Mouse (Mus musculus) T-helper 1 cell (primary cell): Measurements from ENCODE around the gene Cd68.
"Not testable (repeated sequence)": the region's sequence is repeated elsewhere in the genome, so short reads cannot be mapped to it uniquely, and the experiment has no call there.

Experiments
- in situ Hi-C: fragments of 300-600 bp; cut with MboI, MseI; formaldehyde crosslinking; loops from one replicate; pipeline ENCODE4 v1.15.1; 2025; ENCODE audit warnings: high pct_unique_total_duplicates

Gene Cd68

GRCm38 (mm10) chr11:69665961-69666664 is at the start of gene Cd68:
Gene Cd68 (minus strand): TSS chr11:69666153.
- in situ Hi-C loops: no loop called here

DNA sequence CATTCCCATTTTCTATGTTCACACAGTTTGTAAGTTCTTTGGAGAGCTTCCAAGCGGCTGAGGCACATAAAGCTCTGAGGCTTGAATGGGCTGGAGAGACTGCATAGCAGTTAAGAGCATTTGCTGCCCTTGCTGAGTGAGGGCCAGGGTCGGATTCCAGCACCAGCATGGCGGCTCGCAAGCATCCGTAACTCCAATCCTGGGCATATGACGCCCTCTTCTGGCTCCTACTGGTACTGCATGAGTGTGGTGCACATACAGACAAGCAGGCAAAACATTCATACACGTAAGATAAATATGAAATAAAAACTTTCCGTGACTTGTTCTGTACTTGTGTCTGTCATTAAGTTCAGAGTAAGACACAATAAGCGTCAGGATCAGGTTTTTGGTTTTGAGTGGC is 49.5 kb upstream of the Cd68 start:
- in situ Hi-C loops: no loop called here

GRCm38 (mm10) chr11:69714636-69715329 is 48.8 kb upstream of the Cd68 start:
- in situ Hi-C loops: no loop called here

- in situ Hi-C loops: no loop called here
Observed at GRCm38 (mm10) chr11:69712954-69713672, 47.2 kb upstream of the Cd68 start.

DNA sequence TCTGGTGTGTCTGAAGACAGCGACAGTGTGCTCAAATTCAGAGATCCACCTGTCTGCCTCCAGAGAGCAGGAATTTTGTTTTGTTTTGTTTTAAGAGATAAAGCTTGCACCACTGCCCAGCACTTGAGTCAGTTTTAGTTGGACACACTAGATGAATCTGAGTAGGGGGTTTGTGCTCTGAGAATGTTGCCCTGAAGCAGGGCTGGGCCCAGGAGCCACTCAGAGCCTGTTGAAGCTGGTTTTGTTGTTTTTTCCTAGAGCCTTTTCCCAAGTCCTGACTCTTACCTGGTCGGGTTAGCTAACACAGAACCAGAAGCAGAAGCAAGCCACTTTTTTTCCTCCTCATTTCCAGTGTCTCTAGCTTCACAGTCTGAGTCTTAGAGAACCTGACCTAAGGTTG is 45.1 kb upstream of the Cd68 start:
- in situ Hi-C loops: no loop called here

DNA sequence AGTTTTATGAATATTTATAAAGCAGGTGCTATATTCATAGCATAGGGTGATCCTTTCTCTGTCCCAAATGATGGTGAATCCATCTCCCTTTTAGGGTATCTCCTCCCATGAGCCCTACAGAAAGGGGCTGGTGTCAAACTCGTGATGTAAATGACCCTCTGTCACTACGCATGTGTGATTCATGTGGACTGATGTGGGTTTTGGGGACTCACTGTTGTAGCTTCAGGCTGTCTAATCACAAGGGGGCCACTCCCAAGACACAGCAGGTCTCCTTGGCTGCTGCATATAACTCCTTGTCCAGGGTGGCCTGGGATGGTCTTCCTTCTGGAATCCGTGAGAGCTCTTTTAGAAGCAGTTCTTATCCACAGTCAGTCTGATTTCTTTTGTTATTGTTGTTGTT is 44.5 kb upstream of the Cd68 start:
- in situ Hi-C loops: no loop called here

GRCm38 (mm10) chr11:69709554-69710446 is 43.8 kb upstream of the Cd68 start:
- in situ Hi-C loops: no loop called here

- in situ Hi-C loops: no loop called here
Observed at GRCm38 (mm10) chr11:69708614-69709265, 42.8 kb upstream of the Cd68 start.

DNA sequence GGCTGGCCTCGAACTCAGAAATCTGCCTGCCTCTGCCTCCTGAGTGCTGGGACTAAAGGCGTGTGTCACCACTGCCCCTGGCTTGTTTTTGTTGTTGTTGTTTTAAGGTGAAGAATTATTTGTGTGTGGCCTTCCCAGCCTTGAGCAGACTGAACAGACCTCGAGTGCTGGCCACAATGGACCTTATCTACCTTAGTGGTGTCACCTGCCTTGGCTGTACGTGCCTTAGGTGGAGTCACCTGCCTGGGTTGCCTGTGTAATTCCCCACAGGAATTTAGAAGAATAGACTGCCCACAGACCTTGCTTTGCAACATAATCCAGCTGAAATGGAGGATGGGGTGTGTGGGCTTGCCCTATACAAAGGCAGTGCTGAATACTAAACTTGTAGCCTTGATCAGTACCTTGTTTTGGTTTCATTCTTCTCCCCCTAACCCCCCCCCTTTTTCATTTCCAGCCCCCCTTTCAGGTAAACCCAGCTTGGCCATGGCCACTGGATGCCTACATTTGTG is 42.0 kb upstream of the Cd68 start:
- in situ Hi-C loops: no loop called here

- in situ Hi-C loops: no loop called here
Observed at GRCm38 (mm10) chr11:69707480-69707847, 41.5 kb upstream of the Cd68 start.

GRCm38 (mm10) chr11:69706775-69707479 is 41.0 kb upstream of the Cd68 start:
- in situ Hi-C loops: no loop called here

DNA sequence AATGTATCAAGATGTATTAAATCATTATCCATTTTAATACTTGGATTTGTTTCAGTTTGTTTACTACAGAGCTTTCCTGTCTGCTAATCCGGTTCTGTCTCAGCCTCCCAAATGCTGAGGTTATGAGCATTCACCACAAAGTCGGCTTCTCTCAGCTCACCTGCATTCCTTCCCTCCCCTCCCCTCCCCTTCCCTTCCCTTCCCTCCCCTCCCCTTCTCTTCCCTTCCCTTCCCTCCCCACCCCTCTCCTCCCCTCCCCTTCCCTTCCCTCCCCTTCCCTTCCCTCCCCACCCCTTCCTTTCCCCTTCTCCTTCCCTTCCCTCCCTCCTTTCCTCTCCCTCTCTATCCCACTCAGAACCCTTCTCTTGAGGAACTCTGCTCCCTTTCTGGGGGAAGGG is 38.7 kb upstream of the Cd68 start:
- in situ Hi-C loops: no loop called here

DNA sequence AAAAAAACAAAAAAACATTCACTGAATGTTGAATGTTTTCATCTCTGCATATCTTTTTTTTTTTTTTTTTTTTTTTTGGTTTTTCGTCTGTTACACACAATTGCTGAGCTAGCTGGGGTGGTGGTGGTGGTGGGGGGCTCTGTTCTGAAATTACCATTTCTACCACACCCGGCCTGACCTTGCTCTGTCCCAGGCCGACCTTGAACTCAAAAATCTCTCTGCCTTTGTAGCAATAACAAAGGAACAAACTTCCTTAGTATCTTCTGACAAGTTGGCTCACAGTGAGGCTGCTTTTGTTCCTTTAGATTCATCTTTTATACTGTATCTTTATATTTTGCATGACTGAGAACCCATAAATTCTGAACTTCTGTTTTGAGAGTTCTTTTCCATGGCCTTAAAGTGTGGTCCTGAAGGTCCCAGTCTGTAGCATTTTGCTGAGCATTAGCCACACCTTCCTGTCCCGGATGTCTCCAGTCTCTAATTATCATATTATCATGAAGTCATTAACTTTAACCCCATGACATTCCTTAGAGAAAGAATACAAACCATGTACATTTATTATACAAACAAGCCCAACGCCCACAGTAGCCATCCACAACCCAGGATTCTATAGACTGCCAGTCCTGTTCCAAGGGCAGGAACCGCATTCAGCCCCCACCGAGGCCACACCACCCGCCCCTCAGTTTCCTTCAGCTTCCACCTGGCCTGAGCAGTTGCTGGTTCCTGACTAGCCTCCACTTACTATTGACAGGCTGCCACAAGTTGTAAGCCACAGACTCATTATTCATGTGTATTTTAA is 38.1 kb upstream of the Cd68 start:
- in situ Hi-C loops: no loop called here

DNA sequence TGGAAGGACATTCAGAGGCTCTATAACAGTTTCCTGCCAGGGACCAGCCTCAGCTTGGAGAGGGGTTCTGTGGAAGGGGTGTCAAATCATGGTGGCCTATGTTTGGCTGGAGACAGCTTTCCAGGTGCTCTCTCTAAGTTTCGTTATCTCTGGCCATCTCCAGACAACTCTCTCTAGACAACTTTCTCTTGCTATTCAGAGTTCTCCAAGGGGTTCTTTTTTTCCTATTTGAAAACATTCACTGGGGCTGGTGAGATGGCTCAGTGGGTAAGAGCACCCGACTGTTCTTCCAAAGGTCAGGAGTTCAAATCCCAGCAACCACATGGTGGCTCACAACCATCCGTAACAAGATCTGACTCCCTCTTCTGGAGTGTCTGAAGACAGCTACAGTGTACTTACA is 37.4 kb upstream of the Cd68 start:
- in situ Hi-C loops: not testable (repeated sequence)

DNA sequence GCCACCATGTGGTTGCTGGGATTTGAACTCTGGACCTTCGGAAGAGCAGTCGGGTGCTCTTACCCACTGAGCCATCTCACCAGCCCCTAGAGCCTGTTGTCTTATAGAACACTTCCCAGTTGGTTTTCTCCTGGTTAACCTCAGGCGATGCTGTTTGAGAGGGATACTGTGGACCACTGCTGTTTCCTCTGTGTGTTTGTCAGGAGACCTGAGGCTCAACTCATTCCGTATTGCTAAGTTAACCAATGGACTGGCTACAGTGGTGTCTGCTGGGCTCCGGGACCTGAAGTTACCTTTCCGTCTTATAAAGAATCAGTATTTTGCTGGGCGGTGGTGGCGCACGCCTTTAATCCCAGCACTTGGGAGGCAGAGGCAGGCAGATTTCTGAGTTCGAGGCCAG is 36.9 kb upstream of the Cd68 start:
- in situ Hi-C loops: not testable (repeated sequence)

- in situ Hi-C loops: no loop called here
Observed at GRCm38 (mm10) chr11:69699595-69699994, 33.6 kb upstream of the Cd68 start.

DNA sequence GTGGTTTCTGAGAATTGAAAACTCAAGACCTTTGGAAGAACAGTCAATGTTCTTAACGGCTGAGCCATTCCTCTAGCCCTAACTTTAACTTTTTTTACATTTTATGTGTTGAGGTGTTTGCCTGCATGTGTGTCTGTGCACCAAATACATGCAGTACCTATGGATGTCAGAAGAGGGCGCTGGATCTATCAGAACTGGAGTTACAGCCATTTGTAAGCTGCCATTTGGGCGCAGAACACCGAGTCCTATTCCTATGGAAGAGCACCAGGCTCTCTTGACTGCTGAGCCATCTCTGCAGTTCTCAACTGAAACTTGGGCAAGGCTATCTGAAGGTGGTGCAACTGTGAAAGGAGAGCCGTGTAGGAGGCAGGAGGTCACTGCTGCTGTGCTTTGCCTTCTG is 32.6 kb upstream of the Cd68 start:
- in situ Hi-C loops: no loop called here

- in situ Hi-C loops: no loop called here
Observed at GRCm38 (mm10) chr11:69697396-69697795, 31.4 kb upstream of the Cd68 start.

GRCm38 (mm10) chr11:69695361-69696181 is 29.6 kb upstream of the Cd68 start, which contains the start of the genes Tnfsf12 and Tnfsfm13:
Gene Tnfsf12 (minus strand): TSS chr11:69695849.
Gene Tnfsfm13 (minus strand): TSS chr11:69696098.
- in situ Hi-C loops: no loop called here
